Mouse (Mus musculus) lung, adult 2 months (tissue): Measurements from ENCODE around the gene Ppm1h. TPM values are rescaled to one million over a fixed set of nuclear protein-coding genes. Genes with fewer than 3 reads are reported as not detected.

Source experiments
- DNase-seq: peaks from one replicate; pipeline ENCODE4 v3.0.0; 2022
- H3K4me1 ChIP-seq: fragments of 200-500 bp; 2 replicates; pipeline ENCODE4 v1.6.1; 2011; ENCODE audit warnings: low read length; ENCODE audit not compliant: control insufficient read depth, insufficient read depth
- H3K4me3 ChIP-seq: fragments of 200-500 bp; replicated peaks from 2 replicates; pipeline ENCODE3; 2011; ENCODE audit warnings: low read depth, mild to moderate bottlenecking, control low read depth, low read length; ENCODE audit errors: extremely low read depth
- CTCF ChIP-seq: fragments of 200-500 bp; IDR thresholded peaks from 2 replicates; pipeline ENCODE4 v1.5.1; 2011; ENCODE audit warnings: mild to moderate bottlenecking, low read length, control low read depth; ENCODE audit not compliant: insufficient read depth
- POLR2A ChIP-seq: fragments of 200-500 bp; IDR thresholded peaks from 2 replicates; pipeline ENCODE4 v1.6.1; 2011; ENCODE audit warnings: low read depth, mild to moderate bottlenecking, control low read depth, low read length, borderline replicate concordance; ENCODE audit errors: extremely low read depth
- WGBS: fragments of 180-500 bp; shearing (Covaris S2); methylation state at CpG from one replicate; pipeline ENCODE4 v1.1.7; 2018; 5-methylcytosine and 5-hydroxymethylcytosine counted together
- polyA plus RNA-seq: library from polyadenylated mRNA; depleted of rRNA; stranded (reverse); fragments of >200 nt; gene quantifications from 2 replicates; pipeline ENCODE4 v1.2.3, GENCODE M21; 2012

The Ppm1h gene
- polyA plus RNA-seq, 1 experiment, result 9.2 TPM

DNA sequence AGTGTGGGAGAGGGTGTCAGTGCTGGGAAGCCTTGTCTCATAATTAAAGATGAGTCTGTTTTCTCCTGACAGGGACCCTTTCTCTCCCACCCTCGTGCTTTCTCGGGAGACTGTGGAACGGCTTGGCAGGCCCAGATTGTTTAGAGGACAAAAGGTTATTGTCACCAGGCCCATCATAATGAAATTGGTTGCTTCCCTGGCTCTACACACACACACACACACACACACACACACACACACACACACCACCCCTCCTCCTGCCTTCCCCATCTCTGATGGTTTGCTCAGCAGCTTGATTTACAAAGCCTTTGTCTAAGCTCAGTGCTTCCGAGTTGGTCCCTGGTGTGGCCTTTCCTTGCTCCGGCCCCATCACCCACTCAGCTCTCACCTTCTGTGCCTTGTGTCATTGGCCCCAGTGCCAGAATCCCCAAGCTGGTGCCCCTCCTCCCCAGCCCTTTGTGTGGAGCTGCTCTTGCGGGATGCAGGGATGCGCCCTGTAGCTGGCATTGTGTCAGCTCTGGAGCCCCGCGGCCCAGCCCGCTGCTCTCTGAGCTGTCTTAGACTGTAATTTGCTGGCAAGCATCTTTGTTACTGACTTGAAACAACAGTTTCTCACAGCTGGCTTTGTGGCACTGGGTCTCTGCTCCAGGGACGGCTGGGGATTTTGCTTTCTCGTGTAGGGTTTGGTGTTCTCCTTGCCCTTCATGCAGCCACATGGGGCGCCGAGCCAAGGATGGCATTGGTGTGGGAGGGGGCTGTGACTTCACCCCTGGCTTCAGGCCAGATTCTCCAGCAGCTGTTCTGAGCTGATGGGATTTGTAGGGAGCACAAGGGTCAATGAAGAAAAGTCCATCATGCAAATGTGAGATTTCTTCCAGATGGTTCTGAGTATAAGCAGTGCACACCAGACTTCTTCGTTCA is 205.5 kb downstream of the Ppm1h start:
- no peak for DNase-seq
- no peak for TF ChIP-seq CTCF
- no peak for TF ChIP-seq POLR2A
- 38% methylated on average over 15 of the region's 15 CpGs for WGBS
- Histone ChIP-seq H3K4me1 (peaks cover 15% of the 10 kb centered on the region), H3K4me3 (no peak overlapping the region)

DNA sequence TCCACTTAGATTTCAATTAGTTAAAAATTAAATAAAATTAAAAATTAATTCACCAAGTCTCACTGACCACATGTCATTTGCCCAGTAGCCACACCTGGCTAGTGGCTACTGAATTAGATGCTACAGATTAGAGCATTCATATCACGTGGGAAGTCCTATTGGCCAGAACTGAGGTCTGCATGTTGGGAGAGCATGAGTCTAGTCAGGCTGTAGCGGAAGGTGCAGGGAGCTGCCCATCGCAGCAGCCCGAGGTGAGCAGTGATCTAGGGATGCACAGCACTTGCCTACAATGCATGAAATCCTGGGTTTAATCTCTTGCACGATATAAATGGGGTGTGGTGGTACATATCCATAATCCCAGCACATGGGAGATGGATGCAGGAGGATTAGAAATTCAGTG is 206.7 kb downstream of the Ppm1h start:
- Histone ChIP-seq H3K4me1 (peaks cover 15% of the 10 kb centered on the region), H3K4me3 (no peak overlapping the region)
- no peak for DNase-seq
- 94% methylated on average over 5 of the region's 5 CpGs for WGBS
- TF ChIP-seq POLR2A (no peak), CTCF (no peak)

DNA sequence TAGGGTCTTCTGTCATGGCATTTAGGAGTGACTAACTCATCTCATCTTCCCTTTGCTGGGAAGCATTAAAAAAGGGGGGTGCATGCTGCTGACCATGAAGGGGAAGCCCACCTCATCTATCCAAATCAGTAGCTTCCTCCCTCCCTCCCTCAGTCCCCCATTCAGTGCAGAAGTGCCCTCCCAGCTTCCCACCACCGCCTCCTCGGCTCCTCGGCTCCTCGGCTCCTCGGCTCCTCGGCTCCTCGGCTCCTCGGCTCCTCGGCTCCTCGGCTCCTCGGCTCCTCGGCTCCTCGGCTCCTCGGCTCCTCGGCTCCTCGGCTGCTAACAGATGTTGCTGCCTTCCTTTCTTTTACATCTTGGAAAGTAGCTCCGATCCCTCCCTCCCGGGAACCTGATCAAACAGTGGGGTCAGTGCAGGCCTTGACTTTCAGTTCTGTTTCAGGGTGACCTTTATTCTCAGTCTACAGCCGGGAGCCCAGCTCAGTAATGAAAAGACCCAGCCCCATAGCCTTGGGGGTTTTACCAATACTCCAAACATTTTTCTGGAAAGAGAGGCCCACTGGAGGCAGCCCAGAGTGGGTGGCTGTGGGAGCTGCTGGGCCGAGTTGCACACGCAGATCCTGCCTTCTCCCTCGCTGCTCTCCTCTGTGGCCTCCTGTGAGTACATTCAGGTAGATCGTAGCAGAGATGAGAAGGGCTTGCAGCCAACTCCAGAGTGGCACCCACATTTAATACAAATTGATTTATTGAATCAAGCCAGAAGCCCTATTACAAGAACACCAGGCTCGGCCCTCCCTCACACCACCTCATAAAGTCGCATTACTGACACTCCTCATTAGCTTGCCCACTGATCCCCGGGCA is 207.7 kb downstream of the Ppm1h start:
- Histone ChIP-seq H3K4me3 (no peak overlapping the region), H3K4me1 (peaks cover 15% of the 10 kb centered on the region)
- no peak for DNase-seq
- 30% methylated on average over 26 of the region's 26 CpGs for WGBS
- no peak for TF ChIP-seq CTCF

DNA sequence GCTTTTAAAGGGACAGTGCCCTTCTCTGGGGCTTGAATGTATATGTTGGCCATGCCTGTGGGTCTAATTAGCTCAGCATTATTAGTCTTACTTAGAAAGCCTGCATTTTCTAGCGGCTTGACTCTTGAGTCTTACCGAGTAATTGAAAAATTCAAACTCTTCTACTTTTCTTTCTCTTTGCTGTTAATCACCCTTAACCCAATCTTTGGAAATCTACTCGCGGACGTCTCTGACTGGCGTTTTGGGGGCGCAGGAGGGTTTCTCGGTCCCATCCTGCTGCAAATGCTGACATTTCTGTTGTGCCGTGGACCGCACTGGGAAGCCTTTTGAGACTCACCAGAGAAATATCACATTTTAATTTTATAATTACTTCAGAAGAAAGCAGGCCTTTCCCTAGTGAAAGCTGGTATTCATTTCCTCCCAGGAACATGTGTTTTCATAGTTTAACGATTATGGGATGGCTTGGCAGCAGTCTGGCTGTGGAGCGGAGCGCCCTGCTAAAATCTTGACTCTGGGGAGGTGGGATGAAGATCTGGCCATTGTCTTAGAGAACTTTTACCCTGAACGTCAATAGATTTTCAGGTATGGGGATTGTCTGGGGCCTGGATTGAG is 208.5 kb downstream of the Ppm1h start:
- H3K4me3 ChIP-seq, result no peak overlapping the region
- TF ChIP-seq POLR2A (no peak), CTCF (no peak)
- DNase-seq, result no peak
- H3K4me1 ChIP-seq, result peaks cover 15% of the 10 kb centered on the region
- WGBS, result 71% methylated on average over 14 of the region's 14 CpGs

DNA sequence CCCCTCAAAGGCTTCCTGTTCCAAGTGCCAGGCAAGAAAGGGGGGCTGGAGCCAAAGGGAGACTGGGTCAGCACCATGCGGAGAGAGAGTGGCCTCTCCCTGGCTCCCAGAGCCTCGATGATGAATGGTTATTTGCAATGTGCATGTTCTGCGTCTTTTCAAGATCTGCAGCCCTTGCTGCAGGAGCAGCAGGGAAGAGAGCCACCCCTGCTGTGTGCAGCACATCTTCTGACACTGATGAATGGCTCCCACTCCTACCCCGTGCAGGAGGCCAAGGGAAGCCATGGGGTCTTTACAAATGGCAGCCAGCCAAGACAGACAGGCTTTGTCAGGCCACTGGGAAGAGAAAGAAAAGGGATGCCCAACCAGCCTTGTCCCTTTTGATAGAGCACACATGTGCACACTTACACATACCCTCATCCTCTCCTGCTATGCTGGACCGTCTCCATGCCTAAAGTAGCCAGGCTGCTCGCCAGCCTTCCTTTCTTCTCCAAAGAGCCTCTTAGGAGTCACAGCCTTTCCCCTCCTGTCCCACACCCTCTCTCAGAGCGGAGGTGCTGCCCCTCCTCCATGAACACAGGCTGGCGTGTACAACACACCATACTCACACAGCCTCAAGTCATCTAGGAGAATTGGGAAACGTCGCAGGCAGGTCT is 209.1 kb downstream of the Ppm1h start:
- 50% methylated on average over 10 of the region's 10 CpGs for WGBS
- no peak overlapping the region for H3K4me3 ChIP-seq
- no peak for DNase-seq
- H3K4me1 ChIP-seq, result peaks cover 15% of the 10 kb centered on the region
- TF ChIP-seq POLR2A, result no peak
- TF ChIP-seq CTCF, result no peak

DNA sequence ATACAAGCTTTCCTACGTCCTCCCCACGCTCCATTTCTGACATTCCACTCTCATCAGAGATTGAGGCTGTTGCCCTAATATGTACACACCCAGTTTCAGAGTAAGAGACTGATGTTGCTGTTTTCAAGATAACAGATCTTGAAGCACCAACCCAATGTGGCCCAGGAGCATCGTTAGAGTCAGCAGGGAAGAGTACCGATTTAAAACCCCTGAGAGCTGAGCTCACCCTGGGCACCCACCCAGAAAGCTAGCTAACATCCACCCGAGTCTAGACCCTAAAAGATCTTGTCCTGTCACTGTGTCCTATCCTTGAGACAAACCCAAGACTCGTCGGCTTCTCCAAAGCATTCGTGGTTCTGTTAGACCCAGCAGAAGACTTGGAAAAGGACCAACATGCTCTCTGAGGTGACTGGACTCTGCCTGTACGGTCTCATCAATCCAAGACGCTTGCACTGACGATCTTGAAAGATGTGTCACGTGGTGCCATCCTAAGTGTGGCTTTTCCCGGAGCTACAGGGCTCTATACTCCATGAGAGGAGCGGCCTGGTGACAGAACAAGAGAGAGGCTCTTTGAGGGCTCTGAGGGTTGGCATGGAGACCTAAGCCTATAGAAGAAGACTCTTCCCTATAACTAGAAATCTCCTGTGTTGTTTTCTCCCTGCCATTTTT is 212.3 kb downstream of the Ppm1h start:
- DNase-seq, result no peak

DNA sequence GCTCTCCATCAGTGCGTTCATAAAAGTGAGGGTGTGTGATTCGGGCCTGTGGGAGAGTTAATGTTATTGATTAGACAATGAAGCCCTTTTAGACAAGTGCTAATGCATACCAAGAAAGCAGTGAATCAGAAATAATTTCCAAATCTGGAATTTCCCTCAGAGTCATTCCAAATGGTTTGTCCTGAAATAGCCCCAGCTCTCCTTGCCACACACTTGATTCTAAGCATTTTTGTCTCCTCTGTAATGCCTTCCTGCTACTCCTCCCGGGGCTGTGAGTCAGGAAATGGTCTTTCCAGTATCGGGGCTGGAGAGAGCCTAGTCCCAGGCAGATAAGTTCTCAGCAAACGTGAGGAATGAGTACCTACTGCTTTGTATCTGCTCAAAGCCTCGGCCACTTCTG is 212.9 kb downstream of the Ppm1h start:
- H3K4me3 ChIP-seq, result no peak overlapping the region
- DNase-seq, result no peak
- peaks cover 14% of the 10 kb centered on the region for H3K4me1 ChIP-seq
- 39% methylated on average over 6 of the region's 6 CpGs for WGBS
- TF ChIP-seq POLR2A (no peak), CTCF (no peak)

More for the DNA sequence above, 212.3 kb downstream of the Ppm1h start:
- 74% methylated on average over 14 of the region's 14 CpGs for WGBS
- Histone ChIP-seq H3K4me1 (peaks cover 15% of the 10 kb centered on the region), H3K4me3 (no peak overlapping the region)
- TF ChIP-seq POLR2A (no peak), CTCF (no peak)

DNA sequence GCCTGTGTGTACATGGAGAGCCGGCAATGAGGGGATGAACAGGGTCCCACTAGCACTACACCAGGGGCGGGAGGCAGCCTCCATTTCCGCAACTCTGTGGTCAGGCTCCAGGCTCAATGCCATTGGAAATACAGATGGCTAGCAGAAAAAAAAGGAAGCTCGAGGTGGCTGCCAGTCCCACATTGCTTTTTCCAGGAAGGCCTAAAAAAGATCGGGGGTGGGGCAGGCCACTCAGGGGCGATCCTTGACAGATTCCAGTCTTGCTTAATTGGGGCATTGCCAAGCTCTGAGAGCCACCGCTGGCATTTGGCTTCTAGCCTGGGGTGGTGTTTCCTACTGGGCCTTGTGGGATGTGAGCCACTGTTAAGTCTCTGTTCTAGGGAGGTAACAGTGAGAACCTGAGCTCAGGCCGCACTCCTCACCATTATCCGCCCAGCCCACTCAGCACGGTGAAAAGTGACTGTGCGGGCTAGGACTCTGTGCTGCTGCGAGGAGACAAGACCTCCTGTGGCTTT is 216.1 kb downstream of the Ppm1h start:
- Histone ChIP-seq H3K4me1 (peaks cover 5% of the 10 kb centered on the region), H3K4me3 (no peak overlapping the region)
- WGBS, result 22% methylated on average over 12 of the region's 12 CpGs
- TF ChIP-seq CTCF (no peak), POLR2A (0 out of 2 replicates have a peak, but pooled peaks have one; percentile 23)
- peak; percentile 85 for DNase-seq
